Mouse (Mus musculus): Measurements from ENCODE around the gene Fam3a. TPM values are rescaled to one million over a fixed set of nuclear protein-coding genes. Genes with fewer than 3 reads are reported as not detected.
A peak's percentile ranks its signal among the peaks of the same experiment; 100 is the strongest.

Fam3a gene
- 34.2 and 37.1 TPM in 2 replicates for polyA plus RNA-seq (2014; fragmentation: Nextera tagmentation; extraction: Ambion mirVana)

DNA sequence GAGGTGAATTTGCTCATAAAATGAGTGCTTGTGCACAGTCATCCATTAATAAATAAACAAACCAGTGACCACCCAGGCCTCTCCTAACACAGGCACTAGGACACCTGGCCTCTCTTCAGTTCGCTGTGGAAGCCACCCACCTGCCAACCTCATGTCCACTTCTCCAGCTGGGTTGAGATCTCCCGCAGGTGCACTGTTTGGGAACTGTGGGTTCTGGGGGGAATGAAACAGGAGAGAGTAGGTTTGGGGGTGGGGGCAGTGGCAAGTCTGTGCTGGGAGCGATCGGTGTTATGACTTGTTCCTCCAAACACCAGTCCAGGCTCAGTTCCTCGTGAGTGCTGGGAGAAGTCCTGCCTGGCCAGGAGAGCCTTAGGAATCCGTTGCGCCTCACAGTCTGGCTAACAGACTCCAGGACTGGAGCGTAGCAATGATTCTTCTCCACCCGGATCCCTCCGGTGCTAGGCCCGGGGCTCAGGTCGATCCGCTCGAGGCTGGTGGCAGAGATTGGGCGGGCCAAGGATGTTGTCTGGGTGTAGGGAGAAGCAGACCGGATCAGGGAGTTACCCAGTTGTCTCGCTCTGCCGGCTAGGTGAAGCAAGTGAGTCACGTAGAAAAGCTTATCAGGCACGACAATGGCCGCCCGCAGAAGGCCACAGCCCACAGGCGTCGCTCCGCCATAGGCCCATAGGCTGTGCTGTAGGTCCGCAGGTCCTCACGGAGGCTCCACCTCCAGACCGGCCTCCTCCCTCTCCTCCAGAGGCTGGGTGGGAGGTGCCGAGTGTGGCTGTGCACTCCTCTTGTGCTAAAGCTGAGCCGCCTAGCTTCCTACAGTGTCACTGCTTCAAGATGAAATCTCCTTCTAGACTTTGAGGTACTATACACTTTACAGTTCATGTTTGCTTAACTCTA lies at the start of gene Fam3a, which contains the start of gene Ikbkg:
Gene Fam3a, minus strand, starts transcription at position 738 of the 909 bp plus-strand sequence.
Gene Ikbkg, plus strand, starts transcription at position 756 of the 909 bp plus-strand sequence.
- Histone ChIP-seq H3K9ac (peak within 1 kb of the TSS; percentile 77), H3K4me1 (ENCODE audit: insufficient read depth) (no peaks in the 10 kb centered on the region), H3K4me2 (peak within 1 kb of the TSS; percentile 67), H3K9me3 (ENCODE audit: low read depth, low read length) (no peaks in the 10 kb centered on the region), H3K36me3 (ENCODE audit: insufficient read depth) (no peaks in the 10 kb centered on the region), H3K27ac (ENCODE audit: low read depth) (peak within 1 kb of the TSS; percentile 88), H3K4me3 (ENCODE audit: low read depth, low read length) (peak within 1 kb of the TSS; percentile 51), H3K27me3 (ENCODE audit: insufficient read depth, low read length) (no peaks in the 10 kb centered on the region)
- peak; percentile 64 for TF ChIP-seq CTCF (IDR thresholded peaks at IDR 0.05; ENCODE audit: low read depth)
- ATAC-seq (ENCODE audit: insufficient read depth) (peak; percentile 100), DNase-seq (peak; percentile 91)
- WGBS, result 12% methylated on average over 27 of the region's 30 CpGs

DNA sequence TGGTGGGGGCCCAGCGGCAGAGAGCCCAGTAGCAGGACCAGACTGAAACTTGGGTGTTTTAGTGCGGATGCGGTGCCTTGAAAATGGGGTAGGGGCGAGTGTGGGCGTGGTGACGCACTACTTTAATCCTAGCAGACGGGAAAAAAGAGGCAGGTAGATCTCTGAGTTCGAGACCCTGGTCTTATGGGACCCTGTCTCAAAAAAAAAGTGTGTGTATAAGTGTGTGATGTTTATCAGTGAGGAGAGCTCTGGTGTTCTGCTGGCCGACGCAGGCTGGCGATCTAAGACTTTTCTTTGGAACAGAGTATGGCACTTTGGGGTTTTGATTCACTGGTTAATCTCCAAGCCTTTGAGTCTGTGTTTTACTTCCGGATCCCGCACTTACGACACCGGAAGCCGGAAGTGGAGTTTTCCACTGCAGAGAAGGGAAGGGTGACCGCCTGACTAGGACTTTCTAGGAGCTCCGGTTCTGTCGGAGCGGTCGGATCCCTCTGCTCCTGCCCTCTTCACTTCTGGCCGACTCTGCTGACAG lies 36.3 kb upstream of the Fam3a start:
- ATAC-seq (ENCODE audit: insufficient read depth), result peak; percentile 75
- Histone ChIP-seq H3K9ac (peak overlapping the region; percentile 55), H3K4me1 (ENCODE audit: insufficient read depth) (no peaks in the 10 kb centered on the region), H3K4me2 (peak overlapping the region; percentile 65), H3K9me3 (ENCODE audit: low read depth, low read length) (no peaks in the 10 kb centered on the region), H3K27me3 (ENCODE audit: insufficient read depth, low read length) (no peaks in the 10 kb centered on the region), H3K27ac (ENCODE audit: low read depth) (peak overlapping the region; percentile 84), H3K36me3 (ENCODE audit: insufficient read depth) (peaks cover 9% of the 10 kb centered on the region; the same call in 1 of the 2 replicates), H3K4me3 (ENCODE audit: low read depth, low read length) (peak overlapping the region; percentile 53)
- TF ChIP-seq CTCF (IDR thresholded peaks at IDR 0.05; ENCODE audit: low read depth), result no peak
- DNase-seq, result peak; percentile 88
- WGBS, result 16% methylated on average over 22 of the region's 22 CpGs

DNA sequence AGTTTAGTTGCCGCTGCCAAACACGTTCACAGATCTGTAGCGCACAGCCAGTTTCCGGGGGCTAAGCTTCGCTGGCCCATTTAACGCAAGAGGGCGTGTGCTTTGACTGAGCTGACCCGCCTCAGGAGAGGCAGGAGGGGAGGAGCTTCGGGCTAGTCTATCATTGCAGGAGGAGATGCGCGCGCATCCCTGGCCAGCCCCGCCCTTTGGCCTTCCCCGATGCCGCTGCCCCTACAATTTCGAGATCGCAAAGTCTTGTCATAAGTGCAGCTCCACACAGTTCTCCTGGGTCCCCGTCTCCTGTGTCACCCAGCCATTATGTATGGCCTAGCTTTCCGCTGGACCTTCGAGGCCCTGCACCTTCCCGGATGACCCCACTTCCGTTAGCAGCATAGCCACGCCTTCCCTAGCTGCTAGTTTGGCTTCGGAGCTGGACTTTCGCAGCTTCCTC lies 35.8 kb upstream of the Fam3a start, which contains the start of gene G6pdx:
Gene G6pdx, minus strand, starts transcription at position 369 of the 451 bp plus-strand sequence.
- Histone ChIP-seq H3K27ac (ENCODE audit: low read depth) (peak within 1 kb of the TSS; percentile 84), H3K4me2 (peak within 1 kb of the TSS; percentile 65), H3K4me3 (ENCODE audit: low read depth, low read length) (peak within 1 kb of the TSS; percentile 53), H3K4me1 (ENCODE audit: insufficient read depth) (no peaks in the 10 kb centered on the region), H3K9me3 (ENCODE audit: low read depth, low read length) (no peaks in the 10 kb centered on the region), H3K27me3 (ENCODE audit: insufficient read depth, low read length) (no peaks in the 10 kb centered on the region), H3K9ac (peak within 1 kb of the TSS; percentile 55), H3K36me3 (ENCODE audit: insufficient read depth) (peaks cover 9% of the 10 kb centered on the region; the same call in 1 of the 2 replicates)
- peak; percentile 39; the same call in 1 of the 2 replicates for TF ChIP-seq CTCF (IDR thresholded peaks at IDR 0.05; ENCODE audit: low read depth)
- ATAC-seq (ENCODE audit: insufficient read depth) (peak; percentile 88), DNase-seq (peak; percentile 93)
- WGBS, result 12% methylated on average over 25 of the region's 25 CpGs

DNA sequence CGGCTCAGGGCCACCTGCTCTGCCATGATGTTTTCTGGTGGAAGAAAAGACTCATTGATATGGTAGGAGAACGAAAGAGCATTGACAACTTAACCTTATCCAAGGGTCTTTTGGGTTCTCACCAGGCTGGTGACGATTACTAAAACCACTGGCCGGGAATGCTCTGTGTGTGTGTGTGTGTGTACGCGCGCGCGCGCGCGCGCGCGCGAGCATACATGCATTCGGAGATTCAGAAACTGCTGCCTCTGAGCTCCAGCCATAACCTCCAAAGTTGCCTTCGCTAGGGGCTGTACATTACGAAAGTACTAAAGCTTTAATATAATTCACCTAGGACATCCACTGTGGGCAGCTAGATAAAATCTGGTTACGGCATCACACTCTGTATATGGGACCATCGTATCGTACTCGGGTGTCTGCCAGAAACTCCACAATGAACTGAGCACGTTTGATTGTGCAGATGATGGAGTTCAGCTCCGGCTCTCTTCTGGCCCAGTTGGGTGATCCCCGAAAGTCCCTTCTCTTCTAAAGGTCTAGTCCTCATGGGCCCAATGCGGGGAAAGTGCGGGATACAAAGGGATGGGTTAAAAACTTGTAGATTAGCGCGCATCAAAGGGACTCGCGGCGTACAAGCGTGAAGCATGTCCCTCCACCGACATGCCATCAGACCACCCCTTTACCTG lies 35.2 kb upstream of the Fam3a start:
- Histone ChIP-seq H3K9ac (peak overlapping the region; percentile 55), H3K9me3 (ENCODE audit: low read depth, low read length) (no peaks in the 10 kb centered on the region), H3K27me3 (ENCODE audit: insufficient read depth, low read length) (no peaks in the 10 kb centered on the region), H3K27ac (ENCODE audit: low read depth) (no peak overlapping the region), H3K4me2 (peak overlapping the region; percentile 65), H3K4me1 (ENCODE audit: insufficient read depth) (no peaks in the 10 kb centered on the region), H3K36me3 (ENCODE audit: insufficient read depth) (peaks cover 8% of the 10 kb centered on the region; the same call in 1 of the 2 replicates), H3K4me3 (ENCODE audit: low read depth, low read length) (peak overlapping the region; percentile 53)
- DNase-seq, result peak; percentile 22
- TF ChIP-seq CTCF (IDR thresholded peaks at IDR 0.05; ENCODE audit: low read depth), result no peak
- peak; percentile 32 for ATAC-seq (ENCODE audit: insufficient read depth)
- 15% methylated on average over 35 of the region's 35 CpGs for WGBS

DNA sequence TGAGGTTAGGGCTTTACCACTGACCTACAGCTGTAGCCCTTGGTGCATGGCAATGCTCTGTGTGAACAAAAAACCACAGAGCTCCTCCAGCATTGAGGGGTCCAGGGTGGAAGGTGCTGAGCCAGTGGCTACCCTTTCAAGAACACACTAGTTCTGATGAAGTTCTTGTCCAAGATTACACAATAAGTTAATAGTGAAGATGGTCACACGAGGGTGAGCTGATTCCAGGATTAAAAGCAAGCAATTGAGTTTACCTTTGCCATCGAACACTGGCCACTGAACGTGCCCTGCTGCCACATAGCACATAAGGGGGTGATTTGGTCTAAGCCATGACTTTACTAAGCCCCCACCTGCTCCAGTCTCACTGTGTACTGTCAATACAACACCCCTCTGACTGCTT lies 34.0 kb upstream of the Fam3a start:
- Histone ChIP-seq H3K4me3 (ENCODE audit: low read depth, low read length) (no peak overlapping the region), H3K27me3 (ENCODE audit: insufficient read depth, low read length) (no peaks in the 10 kb centered on the region), H3K4me1 (ENCODE audit: insufficient read depth) (no peaks in the 10 kb centered on the region), H3K36me3 (ENCODE audit: insufficient read depth) (no peaks in the 10 kb centered on the region), H3K9ac (no peak overlapping the region), H3K9me3 (ENCODE audit: low read depth, low read length) (no peaks in the 10 kb centered on the region), H3K27ac (ENCODE audit: low read depth) (no peak overlapping the region), H3K4me2 (no peak overlapping the region)
- no peak for TF ChIP-seq CTCF (IDR thresholded peaks at IDR 0.05; ENCODE audit: low read depth)
- ATAC-seq (ENCODE audit: insufficient read depth) (no peak), DNase-seq (no peak)
- 83% methylated on average over 3 of the region's 3 CpGs for WGBS

DNA sequence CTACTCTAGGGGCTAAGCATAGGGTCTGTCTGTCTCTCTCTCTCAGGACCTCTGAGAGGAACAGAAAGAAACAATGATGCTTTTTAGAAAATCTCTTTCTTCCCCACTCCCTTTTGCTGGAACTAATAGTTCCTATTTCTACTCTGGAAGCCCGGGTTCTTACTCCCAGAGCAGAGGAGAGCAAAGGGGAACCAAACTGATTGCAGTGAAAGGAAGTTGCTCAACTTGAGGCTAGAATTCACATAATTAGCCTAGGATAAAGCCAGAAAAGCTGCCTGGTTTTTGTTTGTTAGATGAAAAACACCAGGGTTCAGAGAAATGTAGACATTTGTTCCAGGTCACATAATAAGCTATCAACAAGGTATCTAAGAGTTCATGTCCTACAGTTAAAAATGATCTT lies 33.2 kb upstream of the Fam3a start:
- DNase-seq, result no peak
- ATAC-seq (ENCODE audit: insufficient read depth), result no peak
- WGBS, result 42% methylated on average over 1 of the region's 1 CpGs

More for the DNA sequence above, 33.2 kb upstream of the Fam3a start:
- H3K4me1 ChIP-seq (ENCODE audit: insufficient read depth), result no peaks in the 10 kb centered on the region
- no peaks in the 10 kb centered on the region for H3K36me3 ChIP-seq (ENCODE audit: insufficient read depth)
- H3K9me3 ChIP-seq (ENCODE audit: low read depth, low read length), result no peaks in the 10 kb centered on the region
- no peaks in the 10 kb centered on the region for H3K27me3 ChIP-seq (ENCODE audit: insufficient read depth, low read length)
- no peak for TF ChIP-seq CTCF (IDR thresholded peaks at IDR 0.05; ENCODE audit: low read depth)
- no peak overlapping the region for H3K4me3 ChIP-seq (ENCODE audit: low read depth, low read length)
- no peak overlapping the region for H3K27ac ChIP-seq (ENCODE audit: low read depth)
- no peak overlapping the region for H3K4me2 ChIP-seq
- H3K9ac ChIP-seq, result no peak overlapping the region
